Mouse (Mus musculus) embryonic facial prominence, embryonic 15.5 days (tissue): ENCODE data around the gene Dio1. TPM values are rescaled to one million over a fixed set of nuclear protein-coding genes. Genes with fewer than 3 reads are reported as not detected.
A peak's percentile ranks its signal among the peaks of the same experiment; 100 is the strongest.

ENCODE experiments used
- ATAC-seq: fragments of 200-750 bp; cut with Nextera tagmentation; 2 replicates; pipeline ENCODE4 v1.8.0; 2017; ENCODE audit warnings: low read depth, moderate TSS enrichment; ENCODE audit not compliant: insufficient number of reproducible peaks, low FRiP score, low TSS enrichment
- H3K27ac ChIP-seq: fragments of 300-500 bp; sonication (generic); replicated peaks from 2 replicates; pipeline ENCODE4 v1.5.1; 2015; ENCODE audit warnings: mild to moderate bottlenecking, inconsistent platforms
- H3K27me3 ChIP-seq: fragments of 300-500 bp; sonication (generic); 2 replicates; pipeline ENCODE4 v1.6.1; 2015; ENCODE audit warnings: inconsistent platforms
- H3K36me3 ChIP-seq: fragments of 300-500 bp; sonication (generic); 2 replicates; pipeline ENCODE4 v1.6.1; 2015; ENCODE audit warnings: mild to moderate bottlenecking, inconsistent platforms
- H3K4me1 ChIP-seq: fragments of 300-500 bp; sonication (generic); 2 replicates; pipeline ENCODE4 v1.6.1; 2015; ENCODE audit warnings: inconsistent platforms
- H3K4me2 ChIP-seq: fragments of 300-500 bp; sonication (generic); replicated peaks from 2 replicates; pipeline ENCODE4 v1.6.1; 2015; ENCODE audit warnings: mild to moderate bottlenecking, inconsistent platforms
- H3K4me3 ChIP-seq: fragments of 300-500 bp; sonication (generic); replicated peaks from 2 replicates; pipeline ENCODE4 v1.5.1; 2015; ENCODE audit warnings: mild to moderate bottlenecking, inconsistent platforms
- H3K9ac ChIP-seq: fragments of 300-500 bp; sonication (generic); 2 replicates; pipeline ENCODE4 v1.6.1; 2015; ENCODE audit warnings: inconsistent platforms
- H3K9me3 ChIP-seq: fragments of 300-500 bp; sonication (generic); replicated peaks from 2 replicates; pipeline ENCODE4 v1.6.1; 2016; ENCODE audit warnings: inconsistent platforms
- WGBS: fragments of 180-500 bp; shearing (Covaris S2); methylation state at CpG from one replicate; pipeline ENCODE4 v1.1.7; 2015; 5-methylcytosine and 5-hydroxymethylcytosine counted together
- polyA plus RNA-seq: library from polyadenylated mRNA; unstranded; fragments of >200 nt; fragmentation: Nextera tagmentation; extraction: Ambion mirVana; gene quantifications from 2 replicates; pipeline ENCODE4 v1.2.1, GENCODE M21; 2015

The Dio1 gene
- polyA plus RNA-seq, 1 experiment from 2014 or later, result 0.35 TPM

- Histone ChIP-seq H3K4me3 (no peak overlapping the region), H3K36me3 (peaks cover 14% of the 10 kb centered on the region; the same call in 1 of the 2 replicates), H3K27me3 (no peaks in the 10 kb centered on the region), H3K9ac (no peak overlapping the region), H3K4me1 (no peaks in the 10 kb centered on the region), H3K27ac (no peak overlapping the region), H3K9me3 (no peaks in the 10 kb centered on the region), H3K4me2 (no peak overlapping the region)
- WGBS, result 65% methylated on average over 8 of the region's 8 CpGs
- no peak for ATAC-seq
These were observed 29.4 kb upstream of the Dio1 start for GRCm38 (mm10) chr4:107336356-107336755.

DNA sequence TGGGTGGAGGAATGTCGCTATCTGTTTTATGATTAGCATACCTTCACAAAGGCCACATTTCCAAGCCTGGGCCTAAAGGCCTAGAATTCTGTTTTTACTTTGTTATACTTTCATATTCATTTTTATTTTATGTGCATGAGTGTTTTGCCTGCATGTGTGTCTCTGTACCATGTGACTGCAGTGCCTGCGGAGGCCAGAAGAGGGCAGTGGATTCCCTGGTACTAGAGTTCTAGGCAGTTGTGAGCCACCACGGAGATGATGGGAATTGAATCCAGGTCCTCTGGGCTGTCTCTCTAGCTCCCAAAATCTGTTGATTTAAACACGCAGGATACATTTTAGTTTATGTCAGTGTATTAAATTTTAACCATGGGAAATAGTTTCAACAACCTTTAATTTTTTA is 26.5 kb upstream of the Dio1 start:
- 91% methylated on average over 4 of the region's 4 CpGs for WGBS
- H3K4me1 ChIP-seq, result no peaks in the 10 kb centered on the region
- H3K36me3 ChIP-seq, result peaks cover 8% of the 10 kb centered on the region; the same call in 1 of the 2 replicates
- no peak overlapping the region for H3K9ac ChIP-seq
- H3K27ac ChIP-seq, result no peak overlapping the region
- no peak for ATAC-seq
- no peak overlapping the region for H3K4me3 ChIP-seq
- no peaks in the 10 kb centered on the region for H3K27me3 ChIP-seq
- H3K9me3 ChIP-seq, result no peaks in the 10 kb centered on the region
- H3K4me2 ChIP-seq, result no peak overlapping the region

DNA sequence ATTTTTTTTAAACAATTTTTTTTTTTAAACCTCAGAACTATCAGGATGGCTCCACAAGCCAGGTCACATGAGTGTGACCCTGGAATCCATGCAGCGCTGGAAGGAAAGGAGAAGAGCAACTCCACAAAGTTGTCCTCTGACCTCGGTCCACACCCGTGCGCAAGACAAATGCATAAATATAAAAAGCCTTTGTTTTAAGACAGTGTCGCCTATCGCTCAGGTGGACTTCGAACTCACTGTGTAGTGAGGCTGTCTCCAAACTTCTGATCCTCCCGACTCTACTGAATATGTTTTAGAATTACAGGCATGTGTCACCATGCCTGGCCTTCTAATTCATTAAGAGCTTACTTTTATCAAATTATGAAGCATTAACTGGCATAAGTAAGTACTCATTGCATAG is 21.6 kb upstream of the Dio1 start:
- Histone ChIP-seq H3K4me3 (no peak overlapping the region), H3K9me3 (no peaks in the 10 kb centered on the region), H3K36me3 (peaks cover 15% of the 10 kb centered on the region; the same call in 1 of the 2 replicates), H3K27ac (no peak overlapping the region), H3K27me3 (no peaks in the 10 kb centered on the region), H3K9ac (no peak overlapping the region), H3K4me1 (no peaks in the 10 kb centered on the region), H3K4me2 (no peak overlapping the region)
- 91% methylated on average over 8 of the region's 8 CpGs for WGBS
- no peak for ATAC-seq

DNA sequence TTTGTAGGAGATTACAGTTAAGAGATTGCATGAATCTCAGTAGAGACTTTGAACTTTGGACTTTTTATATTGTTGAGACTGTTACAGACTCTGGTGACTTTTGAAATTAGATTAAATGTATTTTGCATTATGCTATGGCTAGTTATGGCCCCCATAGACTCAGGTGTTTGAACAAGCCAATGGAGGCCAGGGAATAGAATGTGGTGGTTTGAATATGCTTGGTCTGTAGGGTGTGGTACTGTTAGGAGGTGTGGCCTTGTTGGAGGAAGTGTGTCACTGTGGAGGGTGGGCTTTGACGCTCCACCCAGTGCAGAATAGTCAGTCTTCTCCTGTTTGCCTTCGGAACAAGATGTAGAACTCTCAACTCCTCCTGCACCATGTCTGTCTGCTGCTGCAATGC is 16.1 kb upstream of the Dio1 start:
- no peaks in the 10 kb centered on the region for H3K9me3 ChIP-seq
- no peak overlapping the region for H3K9ac ChIP-seq
- no peak for ATAC-seq
- no peaks in the 10 kb centered on the region for H3K4me1 ChIP-seq
- no peak overlapping the region for H3K27ac ChIP-seq
- H3K4me3 ChIP-seq, result no peak overlapping the region
- no peak overlapping the region for H3K4me2 ChIP-seq
- peaks cover 63% of the 10 kb centered on the region for H3K36me3 ChIP-seq
- 89% methylated on average over 2 of the region's 2 CpGs for WGBS
- no peaks in the 10 kb centered on the region for H3K27me3 ChIP-seq

DNA sequence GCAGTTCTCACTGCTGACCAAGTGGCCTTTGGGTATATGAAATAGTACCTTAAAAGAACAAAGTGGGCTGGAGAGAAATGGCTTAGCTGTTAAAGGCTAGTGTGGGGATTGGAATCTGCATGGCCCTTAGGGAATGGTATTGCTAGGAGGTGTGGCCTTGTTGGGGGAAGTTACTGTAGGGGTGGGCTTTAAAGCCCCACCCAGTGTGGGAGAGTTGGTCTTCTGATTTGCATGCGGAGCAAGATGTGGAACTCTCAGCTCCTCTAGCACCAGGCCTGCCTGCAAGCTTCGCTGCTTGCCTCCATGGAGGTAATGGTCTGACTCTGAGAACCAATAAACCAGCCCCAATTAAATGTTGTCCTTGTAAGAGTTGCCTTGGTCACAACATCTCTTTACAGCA is 14.1 kb upstream of the Dio1 start:
- Histone ChIP-seq H3K9ac (no peak overlapping the region), H3K27me3 (no peaks in the 10 kb centered on the region), H3K4me1 (no peaks in the 10 kb centered on the region), H3K4me3 (no peak overlapping the region), H3K27ac (no peak overlapping the region), H3K4me2 (no peak overlapping the region), H3K36me3 (peaks cover 76% of the 10 kb centered on the region), H3K9me3 (no peaks in the 10 kb centered on the region)
- 77% methylated on average over 2 of the region's 2 CpGs for WGBS
- ATAC-seq, result no peak

- no peak overlapping the region for H3K4me2 ChIP-seq
- peaks cover 66% of the 10 kb centered on the region for H3K36me3 ChIP-seq
- H3K4me3 ChIP-seq, result no peak overlapping the region
- no peak for ATAC-seq
- WGBS, result 78% methylated on average over 8 of the region's 8 CpGs
- no peak overlapping the region for H3K9ac ChIP-seq
- H3K4me1 ChIP-seq, result peaks cover 13% of the 10 kb centered on the region
- no peak overlapping the region for H3K27ac ChIP-seq
- H3K9me3 ChIP-seq, result no peaks in the 10 kb centered on the region
- H3K27me3 ChIP-seq, result no peaks in the 10 kb centered on the region
These were observed 11.7 kb upstream of the Dio1 start for GRCm38 (mm10) chr4:107318646-107319045.

GRCm38 (mm10) chr4:107314479-107314805 is 7.5 kb upstream of the Dio1 start:
- no peak overlapping the region for H3K27ac ChIP-seq
- peaks cover 29% of the 10 kb centered on the region for H3K36me3 ChIP-seq
- H3K4me1 ChIP-seq, result peaks cover 16% of the 10 kb centered on the region
- H3K4me3 ChIP-seq, result peak overlapping the region; percentile 64
- H3K4me2 ChIP-seq, result peak overlapping the region; percentile 70
- 13% methylated on average over 7 of the region's 7 CpGs for WGBS
- no peaks in the 10 kb centered on the region for H3K27me3 ChIP-seq
- no peaks in the 10 kb centered on the region for H3K9me3 ChIP-seq
- peak; percentile 25; the same call in 1 of the 2 replicates for ATAC-seq
- peak overlapping the region; percentile 35 for H3K9ac ChIP-seq

DNA sequence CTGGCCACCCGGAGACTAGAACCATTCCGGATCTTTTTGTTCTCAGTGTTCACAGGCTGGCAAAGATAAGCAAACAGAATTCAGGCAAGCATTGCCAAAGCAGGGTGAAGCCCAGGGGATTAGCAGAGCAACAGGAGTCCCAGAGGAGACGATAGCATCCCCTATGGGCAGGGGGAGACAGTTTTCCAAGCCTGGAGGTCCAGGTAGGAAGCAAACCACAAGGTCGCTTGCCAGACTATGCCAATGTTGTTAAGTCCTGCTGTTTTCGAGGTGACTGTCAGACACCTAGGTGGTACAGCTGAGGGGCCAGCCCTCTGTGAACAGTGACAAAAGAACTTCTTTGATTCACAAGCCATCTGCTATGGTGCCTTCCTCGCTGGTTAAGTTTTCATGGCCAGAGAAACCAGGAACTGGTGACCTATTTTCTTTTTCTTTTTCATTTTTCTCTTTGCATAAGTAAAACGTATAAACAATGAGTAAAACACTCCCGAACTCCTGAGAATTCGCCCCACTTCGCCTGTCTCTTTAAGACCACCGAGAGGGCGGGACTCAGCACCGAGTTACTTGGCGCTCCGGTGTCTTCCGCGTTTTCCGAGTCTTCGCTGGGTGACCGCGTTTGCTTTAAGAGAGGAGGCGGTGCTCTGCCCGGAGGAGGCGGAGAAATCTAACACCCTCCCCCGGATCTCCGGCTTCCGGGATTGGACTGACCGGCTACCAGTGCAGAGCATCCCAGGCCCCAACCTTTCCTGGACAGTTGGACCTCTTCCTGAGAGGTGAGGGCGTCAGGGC is 6.9 kb upstream of the Dio1 start, which contains the start of gene Yipf1:
Gene Yipf1, plus strand, starts transcription at position 674 of the 789 bp plus-strand sequence.
- Histone ChIP-seq H3K4me1 (peaks cover 16% of the 10 kb centered on the region), H3K27ac (peak within 1 kb of the TSS; percentile 66), H3K9me3 (no peaks in the 10 kb centered on the region), H3K36me3 (peaks cover 23% of the 10 kb centered on the region), H3K4me2 (peak within 1 kb of the TSS; percentile 70), H3K9ac (peak within 1 kb of the TSS; percentile 35), H3K27me3 (no peaks in the 10 kb centered on the region), H3K4me3 (peak within 1 kb of the TSS; percentile 64)
- WGBS, result under 1% methylated on average over 29 of the region's 29 CpGs
- ATAC-seq, result peak; percentile 92

GRCm38 (mm10) chr4:107303531-107303930 is 3.4 kb downstream of the Dio1 start:
- H3K4me2 ChIP-seq, result no peak overlapping the region
- ATAC-seq, result no peak
- H3K9ac ChIP-seq, result no peak overlapping the region
- no peaks in the 10 kb centered on the region for H3K27me3 ChIP-seq
- no peaks in the 10 kb centered on the region for H3K4me1 ChIP-seq
- no peaks in the 10 kb centered on the region for H3K36me3 ChIP-seq
- no peak overlapping the region for H3K27ac ChIP-seq
- H3K9me3 ChIP-seq, result no peaks in the 10 kb centered on the region
- WGBS, result 50% methylated on average over 3 of the region's 3 CpGs
- no peak overlapping the region for H3K4me3 ChIP-seq

DNA sequence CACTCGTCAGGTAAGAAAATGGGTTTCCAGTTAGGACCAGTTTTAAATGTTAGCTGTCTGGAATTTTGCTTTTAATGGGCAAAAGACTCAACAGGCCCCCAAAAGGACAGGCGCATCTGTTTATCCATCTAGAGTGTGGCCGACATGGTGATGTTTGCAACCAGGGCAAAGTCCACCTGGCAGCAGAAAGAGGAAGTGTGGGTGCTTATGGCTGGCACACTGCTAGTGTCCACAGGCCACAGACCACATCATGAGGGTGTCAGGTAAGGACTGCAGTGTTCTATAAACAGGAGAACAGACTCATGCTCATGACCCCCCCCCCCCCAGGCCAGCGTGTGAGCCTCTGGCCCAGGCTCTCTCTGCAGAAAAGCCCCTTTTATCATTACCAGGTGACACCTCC is 4.1 kb downstream of the Dio1 start:
- no peak overlapping the region for H3K27ac ChIP-seq
- no peak overlapping the region for H3K4me2 ChIP-seq
- no peak overlapping the region for H3K9ac ChIP-seq
- no peaks in the 10 kb centered on the region for H3K36me3 ChIP-seq
- 76% methylated on average over 4 of the region's 4 CpGs for WGBS
- H3K27me3 ChIP-seq, result no peaks in the 10 kb centered on the region
- ATAC-seq, result no peak
- no peaks in the 10 kb centered on the region for H3K9me3 ChIP-seq
- no peaks in the 10 kb centered on the region for H3K4me1 ChIP-seq
- H3K4me3 ChIP-seq, result no peak overlapping the region

GRCm38 (mm10) chr4:107302221-107302620 is 4.7 kb downstream of the Dio1 start:
- Histone ChIP-seq H3K4me1 (no peaks in the 10 kb centered on the region), H3K4me3 (no peak overlapping the region), H3K27me3 (no peaks in the 10 kb centered on the region), H3K9ac (no peak overlapping the region), H3K4me2 (no peak overlapping the region), H3K36me3 (no peaks in the 10 kb centered on the region), H3K27ac (no peak overlapping the region), H3K9me3 (no peaks in the 10 kb centered on the region)
- no peak for ATAC-seq
- WGBS, result 85% methylated on average over 9 of the region's 9 CpGs
